Mouse (Mus musculus) erythroblast, embryonic 14.5 days (primary cell): ENCODE measurements around the gene Prkn. TPM values are rescaled to one million over a fixed set of nuclear protein-coding genes. Genes with fewer than 3 reads are reported as not detected.

Experiments used
- H3K27me3 ChIP-seq: 2 replicates; pipeline ENCODE4 v1.6.1; 2012; ENCODE audit warnings: inconsistent platforms; ENCODE audit not compliant: control insufficient read depth
- H3K36me3 ChIP-seq: 2 replicates; pipeline ENCODE4 v1.6.1; 2012; ENCODE audit warnings: mild to moderate bottlenecking, inconsistent platforms; ENCODE audit not compliant: control insufficient read depth
- H3K4me1 ChIP-seq: 2 replicates; pipeline ENCODE4 v1.6.1; 2012; ENCODE audit warnings: inconsistent platforms; ENCODE audit not compliant: control insufficient read depth
- H3K4me3 ChIP-seq: replicated peaks from 2 replicates; pipeline ENCODE3; 2012; ENCODE audit warnings: moderate library complexity, mild to moderate bottlenecking, inconsistent platforms
- H3K9me3 ChIP-seq: 2 replicates; pipeline ENCODE4 v1.6.1; 2012; ENCODE audit warnings: low read length, inconsistent platforms, mixed read lengths; ENCODE audit not compliant: control insufficient read depth
- GATA1 ChIP-seq: IDR thresholded peaks from 2 replicates; pipeline ENCODE4 v1.6.1; 2012; ENCODE audit warnings: low read length, inconsistent platforms, mixed read lengths
- TAL1 ChIP-seq: IDR thresholded peaks from 3 replicates; pipeline ENCODE4 v1.6.1; 2012; ENCODE audit warnings: low read length, inconsistent platforms, mixed read lengths
- polyA plus RNA-seq: library from polyadenylated mRNA; stranded (reverse); fragments of >175 nt; gene quantifications from 2 replicates; pipeline ENCODE4 v1.2.3, GENCODE M21; 2012

Prkn gene
- polyA plus RNA-seq, 1 experiment, result not detected

DNA sequence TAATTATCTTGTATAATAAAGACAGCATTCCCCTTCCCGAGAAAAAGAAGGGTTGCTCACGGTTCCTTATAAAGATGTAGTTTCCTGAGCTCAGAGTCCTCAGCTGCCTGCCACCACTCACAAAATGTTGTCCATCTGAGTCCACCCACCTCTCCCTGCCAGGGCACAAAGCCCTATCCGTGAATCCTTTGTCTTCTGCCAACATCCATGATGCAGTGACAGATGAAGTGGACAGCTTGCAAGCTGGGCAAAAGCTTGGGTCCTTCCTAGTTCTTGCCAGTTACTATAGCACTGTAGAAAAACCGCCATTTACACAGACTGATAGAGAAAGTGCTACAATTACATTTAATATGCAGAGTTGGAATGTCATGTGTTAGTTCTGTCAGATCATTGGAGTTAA is 649.9 kb downstream of the Prkn start:
- no peaks in the 10 kb centered on the region for H3K4me1 ChIP-seq
- H3K36me3 ChIP-seq, result no peaks in the 10 kb centered on the region
- TF ChIP-seq GATA1 (no peak), TAL1 (no peak)
- H3K9me3 ChIP-seq, result no peaks in the 10 kb centered on the region
- no peak overlapping the region for H3K4me3 ChIP-seq
- no peaks in the 10 kb centered on the region for H3K27me3 ChIP-seq

DNA sequence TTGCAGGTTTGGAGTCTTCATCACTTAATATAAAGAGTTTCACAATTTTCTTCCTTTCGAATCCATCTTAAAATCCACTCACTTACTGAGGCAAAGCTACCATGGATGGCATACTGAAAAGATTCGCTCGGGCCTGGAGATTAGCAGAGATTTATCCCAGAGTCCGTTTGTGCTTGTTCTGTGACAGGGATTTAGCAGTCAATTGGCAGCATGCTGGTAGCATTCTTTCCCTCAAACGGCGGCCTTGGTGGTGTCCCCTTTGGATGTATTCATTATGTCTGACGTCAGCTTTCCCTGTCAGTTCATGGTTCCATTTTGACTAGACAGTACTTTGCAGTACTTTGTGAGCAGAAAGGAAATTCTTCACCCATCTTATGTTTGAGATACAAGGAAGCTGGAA is 662.4 kb downstream of the Prkn start:
- H3K36me3 ChIP-seq, result no peaks in the 10 kb centered on the region
- TF ChIP-seq TAL1, result no peak
- H3K4me1 ChIP-seq, result no peaks in the 10 kb centered on the region
- no peak overlapping the region for H3K4me3 ChIP-seq
- no peaks in the 10 kb centered on the region for H3K27me3 ChIP-seq
- H3K9me3 ChIP-seq, result no peaks in the 10 kb centered on the region

DNA sequence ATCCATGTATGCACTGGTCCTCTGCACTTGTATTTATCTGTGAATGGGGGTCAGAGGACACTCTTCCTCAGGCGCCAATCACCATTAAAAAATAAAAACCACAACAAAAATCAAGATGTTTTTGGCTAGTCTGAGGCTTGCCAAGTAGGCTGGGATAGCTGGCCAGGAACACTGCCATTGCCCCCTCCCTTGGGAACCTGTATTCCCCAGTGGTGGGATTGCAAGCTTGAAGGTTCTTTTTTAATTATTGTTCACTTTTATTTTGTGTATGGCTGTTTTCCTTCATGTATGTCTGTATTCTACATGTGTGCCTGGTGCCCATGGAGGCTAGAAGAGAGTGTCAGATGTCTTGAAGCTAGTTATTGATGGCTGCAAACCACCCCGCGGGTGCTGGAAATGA is 664.3 kb downstream of the Prkn start:
- Histone ChIP-seq H3K4me1 (no peaks in the 10 kb centered on the region), H3K4me3 (no peak overlapping the region), H3K9me3 (no peaks in the 10 kb centered on the region), H3K27me3 (no peaks in the 10 kb centered on the region), H3K36me3 (no peaks in the 10 kb centered on the region)
- no peak for TF ChIP-seq TAL1
- no peak for TF ChIP-seq GATA1

DNA sequence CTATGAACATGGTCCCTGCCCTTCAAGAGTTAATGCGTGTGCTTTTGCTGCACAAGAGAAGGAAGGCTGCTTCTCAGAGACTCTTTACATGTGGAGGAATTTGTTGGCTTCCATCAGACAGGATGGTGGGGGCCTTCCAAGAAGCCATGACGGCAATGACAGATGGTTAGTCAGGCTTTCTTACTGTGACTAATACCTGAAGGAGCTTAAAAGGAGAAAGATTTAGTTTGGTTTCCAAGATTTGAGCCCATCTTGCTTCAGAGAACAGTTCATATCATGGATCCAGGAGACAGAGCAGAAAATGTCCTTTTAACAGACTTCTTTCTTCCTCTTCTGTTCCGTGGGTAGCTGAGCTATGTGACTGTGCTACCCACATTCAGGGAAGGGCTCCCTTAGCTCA is 666.9 kb downstream of the Prkn start:
- Histone ChIP-seq H3K4me1 (no peaks in the 10 kb centered on the region), H3K4me3 (no peak overlapping the region), H3K27me3 (no peaks in the 10 kb centered on the region), H3K9me3 (no peaks in the 10 kb centered on the region), H3K36me3 (no peaks in the 10 kb centered on the region)
- TF ChIP-seq GATA1, result no peak
- TF ChIP-seq TAL1, result no peak

DNA sequence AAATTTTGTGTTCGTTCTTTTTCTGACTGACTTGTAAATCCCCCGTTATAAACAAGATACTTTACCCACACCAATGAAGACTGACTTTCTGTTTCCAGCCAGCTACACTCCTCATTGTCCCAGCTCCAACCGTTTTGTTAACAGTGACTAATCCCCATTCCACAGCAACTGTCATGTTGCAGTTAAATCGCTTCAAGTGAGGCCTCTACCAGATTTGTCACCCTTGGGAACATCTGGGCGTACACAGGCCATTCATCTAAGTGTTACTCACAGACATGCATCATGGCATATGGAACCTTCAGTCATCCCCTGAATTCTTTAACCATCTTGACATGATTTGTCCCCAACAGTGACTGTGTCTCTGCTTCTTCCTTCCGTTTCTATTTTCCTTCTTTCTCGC is 669.9 kb downstream of the Prkn start:
- H3K4me1 ChIP-seq, result no peaks in the 10 kb centered on the region
- H3K36me3 ChIP-seq, result no peaks in the 10 kb centered on the region
- no peaks in the 10 kb centered on the region for H3K27me3 ChIP-seq
- H3K9me3 ChIP-seq, result no peaks in the 10 kb centered on the region
- no peak overlapping the region for H3K4me3 ChIP-seq
- TF ChIP-seq GATA1 (no peak), TAL1 (no peak)

DNA sequence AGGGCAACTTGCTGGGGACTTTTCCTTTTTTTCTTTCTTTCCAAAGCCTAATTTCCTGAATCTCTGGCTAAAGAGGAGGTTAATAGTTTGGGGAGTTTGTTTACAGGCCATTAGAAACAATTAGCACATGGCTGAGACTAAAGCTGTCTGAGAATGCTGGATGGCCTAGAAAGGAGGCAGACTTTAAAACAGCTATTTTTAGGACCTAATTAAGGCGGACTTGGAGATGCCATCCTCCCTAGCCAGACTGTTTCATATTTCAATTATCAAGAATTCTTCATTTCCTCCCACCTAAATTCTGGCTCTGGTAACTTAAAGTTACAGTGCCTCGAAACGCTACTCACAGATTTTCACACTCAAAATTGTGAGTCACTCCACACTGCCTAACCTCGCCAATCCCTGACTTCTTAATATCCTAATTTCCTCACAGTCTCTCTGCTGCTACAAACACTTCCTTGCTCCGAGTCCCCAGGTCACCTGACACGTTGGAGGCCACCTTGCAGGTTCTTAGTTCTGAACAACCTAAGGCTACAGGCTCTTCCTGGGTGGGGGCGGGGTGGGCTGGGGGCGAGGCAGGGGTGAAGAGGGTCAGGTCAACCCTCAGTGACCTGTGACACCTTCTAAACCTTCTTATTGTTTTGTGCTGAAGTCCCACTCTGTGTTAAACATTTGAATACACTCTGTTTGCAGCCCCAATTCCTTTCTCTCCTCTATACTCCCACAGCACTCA is 674.0 kb downstream of the Prkn start:
- TF ChIP-seq GATA1 (no peak), TAL1 (no peak)

DNA sequence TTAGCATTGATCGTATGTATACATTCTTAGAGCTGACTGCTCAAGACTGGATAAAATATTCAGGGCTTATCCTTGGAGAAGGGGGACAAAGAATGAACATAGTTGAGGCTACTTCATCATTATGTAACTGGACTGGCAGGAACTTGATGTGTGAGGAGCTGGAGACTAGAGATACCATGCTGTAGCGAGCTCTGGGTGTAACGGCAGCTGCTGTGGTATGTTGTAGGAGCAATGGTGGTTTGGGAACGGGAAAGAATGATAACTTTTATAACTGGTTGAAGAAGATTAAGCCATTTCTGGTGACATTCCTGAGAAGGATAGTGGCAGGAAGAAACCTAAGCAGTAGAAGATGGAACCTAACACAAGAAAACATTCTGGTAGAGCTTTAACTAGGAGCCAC is 675.4 kb downstream of the Prkn start:
- Histone ChIP-seq H3K27me3 (no peaks in the 10 kb centered on the region), H3K4me1 (no peaks in the 10 kb centered on the region), H3K9me3 (no peaks in the 10 kb centered on the region), H3K36me3 (no peaks in the 10 kb centered on the region), H3K4me3 (no peak overlapping the region)
- TF ChIP-seq GATA1 (no peak), TAL1 (no peak)

More for the DNA sequence above, 674.0 kb downstream of the Prkn start:
- H3K36me3 ChIP-seq, result no peaks in the 10 kb centered on the region
- no peak overlapping the region for H3K4me3 ChIP-seq
- H3K27me3 ChIP-seq, result no peaks in the 10 kb centered on the region
- no peaks in the 10 kb centered on the region for H3K9me3 ChIP-seq
- no peaks in the 10 kb centered on the region for H3K4me1 ChIP-seq

DNA sequence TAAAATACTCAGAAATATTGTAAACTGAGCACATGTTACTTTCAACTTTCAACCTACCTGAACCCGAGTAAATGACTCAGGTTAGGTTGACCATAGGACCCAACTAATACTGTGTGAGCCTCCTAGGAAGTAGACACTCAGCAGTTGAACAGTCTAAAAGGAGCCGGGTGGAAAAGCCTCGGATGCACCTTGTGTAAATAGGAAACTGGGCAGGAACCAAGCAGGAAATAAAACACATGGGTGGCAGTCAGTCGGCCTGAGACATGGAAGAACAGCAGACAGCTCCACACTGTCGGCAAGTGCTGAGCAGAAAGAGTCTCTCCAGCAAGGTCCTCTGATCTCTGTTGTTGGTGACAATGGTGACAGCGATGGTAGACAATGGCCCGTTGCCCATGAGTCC is 676.0 kb downstream of the Prkn start:
- H3K27me3 ChIP-seq, result no peaks in the 10 kb centered on the region
- no peaks in the 10 kb centered on the region for H3K4me1 ChIP-seq
- H3K4me3 ChIP-seq, result no peak overlapping the region
- TF ChIP-seq GATA1 (no peak), TAL1 (no peak)
- no peaks in the 10 kb centered on the region for H3K9me3 ChIP-seq
- H3K36me3 ChIP-seq, result no peaks in the 10 kb centered on the region

DNA sequence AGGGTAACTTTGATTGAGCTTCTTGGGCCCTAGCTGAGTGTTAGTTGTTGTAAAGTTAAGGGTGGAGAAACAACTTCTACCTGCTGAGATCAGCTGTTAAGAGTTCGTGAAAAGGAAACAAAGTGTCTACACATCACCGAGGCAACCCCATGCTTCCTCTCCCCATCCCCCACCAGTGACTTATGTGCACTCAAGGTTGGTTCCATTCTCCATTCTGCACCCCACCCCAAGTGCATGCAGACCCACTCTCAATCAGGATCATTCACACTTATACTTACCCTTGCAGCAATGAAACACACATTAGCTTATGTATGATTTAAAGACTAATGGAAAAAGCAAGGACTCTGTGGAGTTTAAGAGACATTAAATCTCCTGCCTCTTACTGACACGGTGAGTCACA is 691.9 kb downstream of the Prkn start:
- H3K27me3 ChIP-seq, result no peaks in the 10 kb centered on the region
- no peaks in the 10 kb centered on the region for H3K4me1 ChIP-seq
- no peaks in the 10 kb centered on the region for H3K9me3 ChIP-seq
- no peaks in the 10 kb centered on the region for H3K36me3 ChIP-seq
- TF ChIP-seq TAL1 (no peak), GATA1 (no peak)
- no peak overlapping the region for H3K4me3 ChIP-seq

DNA sequence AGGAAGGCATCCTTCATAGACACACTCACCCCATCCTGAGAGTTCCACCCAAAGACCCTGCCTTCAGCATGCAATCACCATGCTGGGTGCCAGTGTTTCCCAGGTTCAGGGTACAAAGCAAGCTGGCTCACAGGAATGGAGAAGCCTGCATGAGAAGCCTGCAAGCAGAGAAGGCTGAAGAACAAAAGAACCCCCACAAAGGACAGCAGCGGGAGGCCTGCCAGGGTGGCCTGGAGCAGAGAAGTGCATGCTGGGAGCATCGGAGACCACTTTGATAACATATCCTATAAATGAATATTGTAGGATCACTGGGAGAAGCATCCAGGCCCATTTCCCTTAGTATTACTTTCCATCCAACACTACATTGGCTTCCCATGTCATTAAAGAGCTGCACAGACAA is 692.6 kb downstream of the Prkn start:
- no peaks in the 10 kb centered on the region for H3K4me1 ChIP-seq
- no peaks in the 10 kb centered on the region for H3K36me3 ChIP-seq
- TF ChIP-seq GATA1, result no peak
- TF ChIP-seq TAL1, result no peak
- H3K9me3 ChIP-seq, result no peaks in the 10 kb centered on the region
- no peak overlapping the region for H3K4me3 ChIP-seq
- H3K27me3 ChIP-seq, result no peaks in the 10 kb centered on the region
